Mouse (Mus musculus): ENCODE data around the gene Sbno1.

- TF ChIP-seq POLR2A (IDR thresholded peaks at IDR 0.05; ENCODE audit: extremely low read depth, insufficient read depth, low read length) (no peak), CTCF (IDR thresholded peaks at IDR 0.05; ENCODE audit: extremely low read depth, insufficient read depth, low read length) (no peak)
These were observed 772 bp upstream of the Sbno1 start for GRCm38 (mm10) chr5:124426475-124427071.
